Mouse (Mus musculus): ENCODE measurements around the gene Auts2.

- TF ChIP-seq ZC3H11A (IDR thresholded peaks at IDR 0.05; ENCODE audit: low read depth, low read length) (no peak), CTCF (conservative IDR thresholded peaks at IDR 0.05 in 1 of 2, IDR thresholded peaks at IDR 0.05 in 1 of 2; ENCODE audit: low read depth in 2 of 2, low read length in 2 of 2) (no peak), MAX (IDR thresholded peaks at IDR 0.05; ENCODE audit: low read length) (no peak), NELFE (IDR thresholded peaks at IDR 0.05; ENCODE audit: low read depth, low read length) (no peak), POLR2A (IDR thresholded peaks at IDR 0.05; ENCODE audit: low read depth, low read length) (no peak)
Measured at GRCm38 (mm10) chr5:131919983-131920777, 623.0 kb downstream of the Auts2 start.

All from CH12.LX (cell line).